Mouse (Mus musculus) bone marrow macrophage, adult 2 months (primary cell): ENCODE data around the gene Pdyn. TPM values are rescaled to one million over a fixed set of nuclear protein-coding genes. Genes with fewer than 3 reads are reported as not detected.

ENCODE experiments used
- H3K27ac ChIP-seq: 2 replicates; pipeline ENCODE4 v1.5.1; 2012; ENCODE audit warnings: low read depth, low read length; ENCODE audit not compliant: insufficient read depth
- H3K4me1 ChIP-seq: 2 replicates; pipeline ENCODE4 v1.6.1; 2012; ENCODE audit warnings: low read length; ENCODE audit not compliant: control insufficient read depth, insufficient read depth
- H3K4me3 ChIP-seq: 2 replicates; pipeline ENCODE4 v1.5.1; 2012; ENCODE audit warnings: mild to moderate bottlenecking, low read length, moderate library complexity; ENCODE audit not compliant: insufficient read depth
- CTCF ChIP-seq: IDR thresholded peaks from 2 replicates; pipeline ENCODE4 v1.5.1; 2012; ENCODE audit warnings: low read depth, mild to moderate bottlenecking, low read length, moderate library complexity
- POLR2A ChIP-seq: IDR thresholded peaks from 2 replicates; pipeline ENCODE4 v1.6.1; 2012; ENCODE audit warnings: mild to moderate bottlenecking, low read depth, low read length, borderline replicate concordance
- polyA plus RNA-seq: library from polyadenylated mRNA; stranded (reverse); fragments of >200 nt; gene quantifications from 2 replicates; pipeline ENCODE4 v1.2.4, GENCODE M21; 2012; ENCODE audit not compliant: missing spikeins, insufficient read depth, insufficient read length

The Pdyn gene
- polyA plus RNA-seq, 1 experiment: not detected

- H3K4me3 ChIP-seq: no peak overlapping the region
- TF ChIP-seq POLR2A (no peak), CTCF (no peak)
Observed at GRCm38 (mm10) chr2:129655033-129655432, 44.6 kb downstream of the Pdyn start.

GRCm38 (mm10) chr2:129654233-129654950, 45.3 kb downstream of the Pdyn start:
- H3K27ac ChIP-seq: no peak overlapping the region
- TF ChIP-seq CTCF: no peak
- no peak for TF ChIP-seq POLR2A
- H3K4me1 ChIP-seq: no peaks in the 10 kb centered on the region
- no peak overlapping the region for H3K4me3 ChIP-seq

More at GRCm38 (mm10) chr2:129655033-129655432, 44.6 kb downstream of the Pdyn start:
- H3K4me1 ChIP-seq: no peaks in the 10 kb centered on the region
- no peak overlapping the region for H3K27ac ChIP-seq

GRCm38 (mm10) chr2:129653632-129654031, 46.0 kb downstream of the Pdyn start:
- TF ChIP-seq POLR2A: no peak
- no peak for TF ChIP-seq CTCF
- Histone ChIP-seq H3K4me3 (no peak overlapping the region), H3K27ac (no peak overlapping the region), H3K4me1 (no peaks in the 10 kb centered on the region)

- no peak overlapping the region for H3K27ac ChIP-seq
- H3K4me1 ChIP-seq: no peaks in the 10 kb centered on the region
- TF ChIP-seq CTCF (no peak), POLR2A (no peak)
- no peak overlapping the region for H3K4me3 ChIP-seq
Observed at GRCm38 (mm10) chr2:129652616-129653015, 47.0 kb downstream of the Pdyn start.

Other genes starting within 250 kb of the Pdyn start
- gene F830045P16Rik, start 163.2 kb downstream of the Pdyn start, polyA plus RNA-seq: 0.28 and 0.41 TPM in 2 replicates
- 1,284 and 1,400 TPM in 2 replicates for gene Sirpa, start 107.0 kb downstream of the Pdyn start, polyA plus RNA-seq
- gene Stk35, start 100.7 kb upstream of the Pdyn start, polyA plus RNA-seq: 18.0 and 18.8 TPM in 2 replicates